Mouse (Mus musculus): ENCODE results near the gene Cux1. TPM values are rescaled to one million over a fixed set of nuclear protein-coding genes. Genes with fewer than 3 reads are reported as not detected.

Gene Cux1
- polyA plus RNA-seq, 1 experiment: 24.7 TPM

- peaks cover 4% of the 10 kb centered on the region; the same call in 1 of the 2 replicates for H3K4me1 ChIP-seq (ENCODE audit: control insufficient read depth, insufficient read depth, insufficient read length)
- no peak for DNase-seq (ENCODE audit: low read depth in 1 of 2, low spot score in 2 of 2)
- no peaks in the 10 kb centered on the region for H3K36me3 ChIP-seq (ENCODE audit: control insufficient read depth, insufficient read depth, low read length)
- peaks cover 4% of the 10 kb centered on the region; the same call in 1 of the 2 replicates for H3K27me3 ChIP-seq (ENCODE audit: control insufficient read depth, insufficient read depth, low read length)
- no peak overlapping the region for H3K4me3 ChIP-seq (ENCODE audit: extremely low read depth, insufficient read depth, insufficient read length)
- H3K27ac ChIP-seq (ENCODE audit: insufficient read depth, low read length): no peak overlapping the region
- TF ChIP-seq POLR2A (IDR thresholded peaks at IDR 0.05; ENCODE audit: low read depth, low read length): no peak
- TF ChIP-seq CTCF (IDR thresholded peaks at IDR 0.05; ENCODE audit: extremely low read depth, insufficient read depth, insufficient read length, insufficient replicate concordance): no peak
- 85% methylated on average over 2 of the region's 2 CpGs for WGBS
Observed at GRCm38 (mm10) chr5:136583256-136583655, 16.0 kb upstream of the Cux1 start.

- Histone ChIP-seq H3K4me3 (ENCODE audit: extremely low read depth, insufficient read depth, insufficient read length) (no peak overlapping the region), H3K4me1 (ENCODE audit: control insufficient read depth, insufficient read depth, insufficient read length) (peaks cover 4% of the 10 kb centered on the region; the same call in 1 of the 2 replicates), H3K27ac (ENCODE audit: insufficient read depth, low read length) (no peak overlapping the region), H3K36me3 (ENCODE audit: control insufficient read depth, insufficient read depth, low read length) (no peaks in the 10 kb centered on the region), H3K27me3 (ENCODE audit: control insufficient read depth, insufficient read depth, low read length) (peaks cover 4% of the 10 kb centered on the region; the same call in 1 of the 2 replicates)
- TF ChIP-seq CTCF (IDR thresholded peaks at IDR 0.05; ENCODE audit: extremely low read depth, insufficient read depth, insufficient read length, insufficient replicate concordance) (no peak), POLR2A (IDR thresholded peaks at IDR 0.05; ENCODE audit: low read depth, low read length) (no peak)
- 44% methylated on average over 12 of the region's 12 CpGs for WGBS
- DNase-seq (ENCODE audit: low read depth in 1 of 2, low spot score in 2 of 2): no peak
Observed at GRCm38 (mm10) chr5:136582201-136582600, 14.9 kb upstream of the Cux1 start.

GRCm38 (mm10) chr5:136581625-136582024 lies 14.3 kb upstream of the Cux1 start:
- peaks cover 4% of the 10 kb centered on the region; the same call in 1 of the 2 replicates for H3K4me1 ChIP-seq (ENCODE audit: control insufficient read depth, insufficient read depth, insufficient read length)
- TF ChIP-seq POLR2A (IDR thresholded peaks at IDR 0.05; ENCODE audit: low read depth, low read length): no peak
- H3K4me3 ChIP-seq (ENCODE audit: extremely low read depth, insufficient read depth, insufficient read length): no peak overlapping the region
- no peak for DNase-seq (ENCODE audit: low read depth in 1 of 2, low spot score in 2 of 2)
- WGBS: 17% methylated on average over 13 of the region's 13 CpGs
- H3K27ac ChIP-seq (ENCODE audit: insufficient read depth, low read length): no peak overlapping the region
- H3K27me3 ChIP-seq (ENCODE audit: control insufficient read depth, insufficient read depth, low read length): peaks cover 4% of the 10 kb centered on the region; the same call in 1 of the 2 replicates
- no peaks in the 10 kb centered on the region for H3K36me3 ChIP-seq (ENCODE audit: control insufficient read depth, insufficient read depth, low read length)

- no peaks in the 10 kb centered on the region for H3K36me3 ChIP-seq (ENCODE audit: control insufficient read depth, insufficient read depth, low read length)
- no peak overlapping the region for H3K4me3 ChIP-seq (ENCODE audit: extremely low read depth, insufficient read depth, insufficient read length)
- peaks cover 4% of the 10 kb centered on the region; the same call in 1 of the 2 replicates for H3K27me3 ChIP-seq (ENCODE audit: control insufficient read depth, insufficient read depth, low read length)
- H3K4me1 ChIP-seq (ENCODE audit: control insufficient read depth, insufficient read depth, insufficient read length): peaks cover 4% of the 10 kb centered on the region; the same call in 1 of the 2 replicates
- H3K27ac ChIP-seq (ENCODE audit: insufficient read depth, low read length): no peak overlapping the region
- DNase-seq (ENCODE audit: low read depth in 1 of 2, low spot score in 2 of 2): peak in 1 of 2 experiments; percentile 62
- TF ChIP-seq POLR2A (IDR thresholded peaks at IDR 0.05; ENCODE audit: low read depth, low read length) (no peak), CTCF (IDR thresholded peaks at IDR 0.05; ENCODE audit: extremely low read depth, insufficient read depth, insufficient read length, insufficient replicate concordance) (peak; percentile 53; the same call in 1 of the 2 replicates)
- 26% methylated on average over 9 of the region's 9 CpGs for WGBS
Observed at GRCm38 (mm10) chr5:136581166-136581565, 13.9 kb upstream of the Cux1 start.

GRCm38 (mm10) chr5:136578201-136578600 lies 10.9 kb upstream of the Cux1 start:
- peaks cover 4% of the 10 kb centered on the region; the same call in 1 of the 2 replicates for H3K27me3 ChIP-seq (ENCODE audit: control insufficient read depth, insufficient read depth, low read length)
- no peaks in the 10 kb centered on the region for H3K36me3 ChIP-seq (ENCODE audit: control insufficient read depth, insufficient read depth, low read length)
- H3K4me3 ChIP-seq (ENCODE audit: extremely low read depth, insufficient read depth, insufficient read length): no peak overlapping the region
- 68% methylated on average over 10 of the region's 10 CpGs for WGBS
- TF ChIP-seq POLR2A (IDR thresholded peaks at IDR 0.05; ENCODE audit: low read depth, low read length): no peak
- no peak for TF ChIP-seq CTCF (IDR thresholded peaks at IDR 0.05; ENCODE audit: extremely low read depth, insufficient read depth, insufficient read length, insufficient replicate concordance)
- no peak for DNase-seq (ENCODE audit: low read depth in 1 of 2, low spot score in 2 of 2)
- no peak overlapping the region for H3K27ac ChIP-seq (ENCODE audit: insufficient read depth, low read length)
- no peaks in the 10 kb centered on the region for H3K4me1 ChIP-seq (ENCODE audit: control insufficient read depth, insufficient read depth, insufficient read length)

GRCm38 (mm10) chr5:136570171-136570570 lies 2.9 kb upstream of the Cux1 start:
- no peak overlapping the region for H3K27ac ChIP-seq (ENCODE audit: insufficient read depth, low read length)
- H3K36me3 ChIP-seq (ENCODE audit: control insufficient read depth, insufficient read depth, low read length): no peaks in the 10 kb centered on the region
- 0 out of 2 replicates have a peak, but pooled peaks cover 3% of the 10 kb centered on the region for H3K27me3 ChIP-seq (ENCODE audit: control insufficient read depth, insufficient read depth, low read length)
- no peak for TF ChIP-seq CTCF (IDR thresholded peaks at IDR 0.05; ENCODE audit: extremely low read depth, insufficient read depth, insufficient read length, insufficient replicate concordance)
- no peak for TF ChIP-seq POLR2A (IDR thresholded peaks at IDR 0.05; ENCODE audit: low read depth, low read length)
- 89% methylated on average over 7 of the region's 7 CpGs for WGBS
- H3K4me1 ChIP-seq (ENCODE audit: control insufficient read depth, insufficient read depth, insufficient read length): peaks cover 3% of the 10 kb centered on the region; the same call in 1 of the 2 replicates
- DNase-seq (ENCODE audit: low read depth in 1 of 2, low spot score in 2 of 2): no peak
- no peak overlapping the region for H3K4me3 ChIP-seq (ENCODE audit: extremely low read depth, insufficient read depth, insufficient read length)

- Histone ChIP-seq H3K4me1 (ENCODE audit: control insufficient read depth, insufficient read depth, insufficient read length) (peaks cover 7% of the 10 kb centered on the region), H3K36me3 (ENCODE audit: control insufficient read depth, insufficient read depth, low read length) (no peaks in the 10 kb centered on the region), H3K27ac (ENCODE audit: insufficient read depth, low read length) (no peak overlapping the region), H3K4me3 (ENCODE audit: extremely low read depth, insufficient read depth, insufficient read length) (peak overlapping the region; percentile 100), H3K27me3 (ENCODE audit: control insufficient read depth, insufficient read depth, low read length) (0 out of 2 replicates have a peak, but pooled peaks cover 3% of the 10 kb centered on the region)
- no peak for TF ChIP-seq POLR2A (IDR thresholded peaks at IDR 0.05; ENCODE audit: low read depth, low read length)
- TF ChIP-seq CTCF (IDR thresholded peaks at IDR 0.05; ENCODE audit: extremely low read depth, insufficient read depth, insufficient read length, insufficient replicate concordance): peak; percentile 34
- peak in 1 of 2 experiments; percentile 76 for DNase-seq (ENCODE audit: low read depth in 1 of 2, low spot score in 2 of 2)
- WGBS: 2% methylated on average over 36 of the region's 36 CpGs
Observed at GRCm38 (mm10) chr5:136568776-136569175, 1.5 kb upstream of the Cux1 start.
